Mouse (Mus musculus) heart, embryonic 15.5 days (tissue): ENCODE measurements at regions not wholly inside any gene's neighbourhood (a gene's known extent, or its start where the extent isn't known, plus 50 kb on each side); places are given as distances from the start of the nearest gene placed in this dataset.
A peak's percentile ranks its signal among the peaks of the same experiment; 100 is the strongest.

Source experiments
- ATAC-seq: fragments of 200-750 bp; cut with Nextera tagmentation; replicated peaks from 2 replicates; pipeline ENCODE4 v1.8.0; 2017; ENCODE audit warnings: low read depth, moderate TSS enrichment; ENCODE audit not compliant: insufficient number of reproducible peaks, insufficient read depth, low FRiP score
- H3K27ac ChIP-seq: fragments of 300-500 bp; sonication (generic); 2 replicates; pipeline ENCODE4 v1.5.1; 2015; ENCODE audit warnings: mild to moderate bottlenecking, inconsistent platforms
- H3K27me3 ChIP-seq: fragments of 300-500 bp; sonication (generic); 2 replicates; pipeline ENCODE4 v1.6.1; 2015; ENCODE audit warnings: inconsistent platforms
- H3K36me3 ChIP-seq: fragments of 300-500 bp; sonication (generic); 2 replicates; pipeline ENCODE4 v1.6.1; 2015; ENCODE audit warnings: mild to moderate bottlenecking, inconsistent platforms
- H3K4me1 ChIP-seq: fragments of 300-500 bp; sonication (generic); replicated peaks from 2 replicates; pipeline ENCODE4 v1.6.1; 2015; ENCODE audit warnings: inconsistent platforms
- H3K4me2 ChIP-seq: fragments of 300-500 bp; sonication (generic); 2 replicates; pipeline ENCODE4 v1.6.1; 2015; ENCODE audit warnings: inconsistent platforms, mild to moderate bottlenecking, moderate library complexity
- H3K4me3 ChIP-seq: fragments of 300-500 bp; sonication (generic); 2 replicates; pipeline ENCODE4 v1.5.1; 2015; ENCODE audit warnings: mild to moderate bottlenecking, inconsistent platforms
- H3K9ac ChIP-seq: fragments of 300-500 bp; sonication (generic); 2 replicates; pipeline ENCODE4 v1.6.1; 2015; ENCODE audit warnings: mild to moderate bottlenecking, inconsistent platforms
- H3K9me3 ChIP-seq: fragments of 300-500 bp; sonication (generic); replicated peaks from 2 replicates; pipeline ENCODE4 v1.6.1; 2016; ENCODE audit warnings: inconsistent platforms
- WGBS: fragments of 180-500 bp; shearing (Covaris S2); methylation state at CpG from one replicate; pipeline ENCODE4 v1.1.7; 2015; ENCODE audit warnings: mixed read lengths; 5-methylcytosine and 5-hydroxymethylcytosine counted together

DNA sequence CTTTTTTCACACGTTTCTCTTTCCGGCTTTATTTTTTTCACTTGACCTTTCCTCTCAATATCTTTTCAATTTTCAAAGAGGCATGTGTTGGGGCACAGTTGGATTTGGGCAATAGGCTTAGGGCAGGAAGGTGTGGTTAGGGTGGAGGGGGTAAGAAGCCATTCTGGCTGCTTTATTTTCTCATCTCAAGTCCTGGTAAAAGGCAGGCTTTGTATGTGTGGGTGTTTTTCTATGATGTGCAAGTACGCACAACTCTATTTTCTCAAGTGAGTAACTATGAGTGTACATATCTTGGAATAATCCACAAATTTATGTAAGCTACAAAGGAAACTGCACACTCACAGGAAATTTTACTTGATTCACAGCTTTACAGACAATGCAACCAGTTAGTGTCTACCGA lies 121.5 kb upstream of the Ifne start:
- H3K9me3 ChIP-seq = no peaks in the 10 kb centered on the region
- no peak for ATAC-seq
- no peak overlapping the region for H3K9ac ChIP-seq
- no peaks in the 10 kb centered on the region for H3K27me3 ChIP-seq
- WGBS = 76% methylated on average over 4 of the region's 4 CpGs
- H3K27ac ChIP-seq = no peak overlapping the region
- H3K36me3 ChIP-seq = no peaks in the 10 kb centered on the region
- H3K4me2 ChIP-seq = no peak overlapping the region
- no peaks in the 10 kb centered on the region for H3K4me1 ChIP-seq
- no peak overlapping the region for H3K4me3 ChIP-seq

DNA sequence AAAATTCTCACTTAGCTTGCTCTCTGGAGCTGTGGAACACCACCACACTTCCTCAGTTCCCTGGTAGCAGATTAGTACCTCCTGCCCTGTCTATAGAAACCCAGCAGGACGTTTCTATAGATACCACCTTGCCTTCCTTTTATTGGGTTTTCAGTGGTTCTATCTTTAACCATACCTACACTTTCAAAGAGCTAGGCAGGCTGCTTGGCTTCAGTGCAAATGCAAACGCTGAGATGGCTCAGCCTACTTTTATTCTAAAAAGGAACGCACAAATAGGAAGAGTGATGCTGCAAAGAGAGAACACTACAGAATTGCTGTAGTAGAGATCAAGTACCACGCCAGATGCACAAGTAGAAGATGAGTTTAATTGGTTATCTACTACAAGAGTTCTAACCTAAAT lies 120.9 kb upstream of the Ifne start:
- no peaks in the 10 kb centered on the region for H3K9me3 ChIP-seq
- no peaks in the 10 kb centered on the region for H3K36me3 ChIP-seq
- no peak overlapping the region for H3K4me3 ChIP-seq
- no peak overlapping the region for H3K9ac ChIP-seq
- no peak overlapping the region for H3K4me2 ChIP-seq
- H3K27me3 ChIP-seq = no peaks in the 10 kb centered on the region
- no peak overlapping the region for H3K27ac ChIP-seq
- no peak for ATAC-seq
- 69% methylated on average over 4 of the region's 4 CpGs for WGBS
- H3K4me1 ChIP-seq = no peaks in the 10 kb centered on the region

DNA sequence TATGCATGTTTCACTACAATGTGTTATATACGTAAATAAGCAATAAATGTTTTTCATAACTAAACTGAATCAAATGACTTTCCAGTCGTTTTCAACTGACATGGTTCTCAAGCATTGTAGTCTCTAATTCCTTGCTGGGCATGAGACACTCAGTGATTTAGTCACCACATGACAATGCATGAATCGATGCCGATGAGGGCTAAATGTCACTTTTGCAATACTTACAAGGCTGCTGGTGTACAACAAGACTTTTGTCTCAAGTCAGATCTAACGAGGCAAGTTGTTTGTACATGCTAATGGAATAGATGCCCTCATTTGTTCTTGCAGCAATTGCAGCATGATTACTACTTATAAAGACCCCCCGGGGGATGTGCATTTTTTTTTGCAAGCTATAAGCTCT lies 120.2 kb upstream of the Ifne start:
- Histone ChIP-seq H3K27ac (no peak overlapping the region), H3K4me1 (no peaks in the 10 kb centered on the region), H3K36me3 (no peaks in the 10 kb centered on the region), H3K27me3 (no peaks in the 10 kb centered on the region), H3K9me3 (no peaks in the 10 kb centered on the region), H3K4me2 (no peak overlapping the region), H3K9ac (no peak overlapping the region), H3K4me3 (no peak overlapping the region)
- ATAC-seq = no peak
- 84% methylated on average over 6 of the region's 6 CpGs for WGBS

DNA sequence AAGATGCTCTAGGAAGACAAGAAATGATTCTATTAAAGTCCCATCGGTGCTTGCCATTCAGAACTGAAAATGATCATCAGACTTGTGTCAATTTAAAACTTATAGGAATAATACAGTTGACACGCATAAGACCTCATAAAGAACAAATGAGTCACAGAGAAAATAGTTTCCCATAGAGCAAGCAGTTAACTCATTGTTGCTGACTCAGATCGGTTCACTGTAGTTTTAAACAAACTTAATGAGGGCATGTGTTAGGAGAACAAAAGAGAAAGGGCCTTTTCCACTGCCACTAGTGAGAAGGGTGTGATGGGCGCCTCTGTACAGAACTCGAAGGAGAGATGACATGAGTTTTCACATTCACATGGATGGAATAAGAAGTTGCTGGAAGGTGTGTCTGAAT lies 118.3 kb upstream of the Ifne start:
- no peaks in the 10 kb centered on the region for H3K36me3 ChIP-seq
- WGBS = 80% methylated on average over 5 of the region's 5 CpGs
- no peak overlapping the region for H3K27ac ChIP-seq
- H3K4me2 ChIP-seq = no peak overlapping the region
- no peaks in the 10 kb centered on the region for H3K4me1 ChIP-seq
- no peaks in the 10 kb centered on the region for H3K27me3 ChIP-seq
- H3K9ac ChIP-seq = no peak overlapping the region
- H3K4me3 ChIP-seq = no peak overlapping the region
- no peak for ATAC-seq
- no peaks in the 10 kb centered on the region for H3K9me3 ChIP-seq

DNA sequence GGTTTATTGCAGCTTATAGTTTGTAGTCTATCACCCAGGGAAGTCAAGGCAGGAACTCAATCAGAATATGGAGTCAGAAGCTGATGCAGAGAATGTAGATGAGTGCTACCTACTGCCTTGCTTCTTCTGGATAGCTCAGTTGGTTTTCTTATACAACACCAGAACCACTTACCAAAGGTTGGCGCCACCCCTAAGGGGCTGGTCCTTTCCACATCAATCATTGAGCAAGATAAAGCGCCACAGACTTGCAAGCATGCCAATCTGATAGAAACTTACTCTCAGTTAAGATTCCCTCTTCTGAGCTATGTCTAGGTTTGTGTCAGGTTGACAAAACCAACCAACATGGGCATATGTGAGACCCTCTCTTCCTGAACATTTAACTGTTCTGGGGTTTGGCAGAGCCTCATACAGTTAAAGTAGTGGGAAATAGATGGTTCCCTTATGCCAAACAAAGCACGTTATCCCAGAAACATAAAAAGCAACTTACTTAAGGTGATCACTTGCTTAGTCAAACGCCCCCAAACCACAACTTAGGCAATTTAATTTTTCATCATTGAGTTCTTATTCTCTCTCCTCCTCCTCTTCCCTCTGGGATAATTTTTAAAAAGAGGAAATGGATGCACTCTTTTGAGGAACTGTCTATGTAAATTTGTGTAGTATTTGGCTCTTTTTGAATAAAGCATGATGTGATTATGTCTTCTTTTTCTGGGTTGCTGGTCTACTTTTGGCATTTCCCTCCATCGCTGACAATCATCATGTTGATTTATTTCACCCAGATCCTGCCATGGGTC lies 115.3 kb upstream of the Ifne start:
- Histone ChIP-seq H3K36me3 (no peaks in the 10 kb centered on the region), H3K4me1 (no peaks in the 10 kb centered on the region), H3K9me3 (no peaks in the 10 kb centered on the region), H3K4me3 (no peak overlapping the region), H3K27me3 (no peaks in the 10 kb centered on the region), H3K9ac (no peak overlapping the region), H3K4me2 (no peak overlapping the region), H3K27ac (no peak overlapping the region)
- 72% methylated on average over 5 of the region's 5 CpGs for WGBS
- no peak for ATAC-seq

DNA sequence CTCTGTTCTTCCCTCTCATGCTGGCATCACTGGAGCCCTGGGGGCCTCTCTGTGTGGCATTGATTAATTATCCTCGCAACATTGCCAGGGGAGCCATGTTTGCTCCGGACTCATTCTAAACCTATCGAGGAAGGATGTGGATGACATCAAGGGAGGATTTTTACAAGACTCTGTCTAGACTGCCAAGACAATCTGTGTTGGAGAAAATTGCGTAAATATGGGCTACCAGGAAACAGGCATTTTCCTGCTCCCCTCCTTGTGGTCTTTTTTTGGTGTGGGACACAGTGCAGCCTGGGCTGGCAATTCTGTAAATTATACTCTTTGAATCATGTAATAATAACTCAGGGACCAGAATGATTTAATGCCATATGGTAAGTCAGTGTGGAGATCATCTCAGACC lies 114.5 kb upstream of the Ifne start:
- Histone ChIP-seq H3K27ac (no peak overlapping the region), H3K36me3 (no peaks in the 10 kb centered on the region), H3K9ac (no peak overlapping the region), H3K27me3 (no peaks in the 10 kb centered on the region), H3K4me1 (no peaks in the 10 kb centered on the region), H3K9me3 (no peaks in the 10 kb centered on the region), H3K4me2 (no peak overlapping the region), H3K4me3 (no peak overlapping the region)
- no peak for ATAC-seq
- 61% methylated on average over 4 of the region's 4 CpGs for WGBS

DNA sequence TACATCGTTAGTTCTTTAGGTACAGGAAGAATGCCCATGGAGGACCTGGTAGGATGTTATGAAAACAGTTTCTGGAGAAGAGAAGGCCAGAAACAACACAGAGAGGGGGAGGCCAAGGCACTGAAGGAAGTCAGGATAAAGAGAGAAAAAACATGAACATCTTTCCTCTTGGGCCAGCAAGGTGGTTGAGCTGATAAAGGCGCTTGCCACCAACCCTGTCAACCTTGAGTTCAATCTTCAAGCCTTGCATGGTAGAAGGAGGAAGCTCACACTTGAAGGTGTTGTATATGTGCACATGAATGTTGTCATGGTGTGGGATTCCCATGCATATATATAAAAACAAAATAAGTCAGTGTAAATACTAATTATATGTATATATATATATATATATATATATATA lies 112.5 kb upstream of the Ifne start:
- Histone ChIP-seq H3K36me3 (no peaks in the 10 kb centered on the region), H3K9me3 (no peaks in the 10 kb centered on the region), H3K4me2 (no peak overlapping the region), H3K4me1 (no peaks in the 10 kb centered on the region), H3K9ac (no peak overlapping the region), H3K27me3 (no peaks in the 10 kb centered on the region), H3K4me3 (no peak overlapping the region), H3K27ac (no peak overlapping the region)
- ATAC-seq = no peak
- 71% methylated on average over 2 of the region's 2 CpGs for WGBS

DNA sequence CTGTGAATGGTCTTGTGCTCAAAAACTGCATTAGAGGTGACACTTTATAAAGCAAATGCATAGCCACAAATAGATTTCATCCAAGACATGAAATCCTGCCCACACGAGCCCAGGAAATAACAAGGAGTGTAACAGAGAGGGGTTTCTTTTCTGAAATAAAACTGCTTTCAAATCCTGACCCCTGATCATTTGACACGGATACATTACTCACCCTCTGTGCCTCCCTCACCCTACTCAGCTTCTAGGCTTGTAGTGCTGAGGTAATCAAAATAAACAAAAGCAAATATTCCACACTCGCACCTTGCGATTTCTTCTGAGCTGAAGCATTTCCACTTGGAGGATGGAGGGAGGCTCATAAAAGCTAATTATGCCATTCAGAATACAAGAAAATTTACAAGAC lies 108.4 kb upstream of the Ifne start:
- no peak for ATAC-seq
- no peak overlapping the region for H3K4me3 ChIP-seq
- no peaks in the 10 kb centered on the region for H3K4me1 ChIP-seq
- no peak overlapping the region for H3K4me2 ChIP-seq
- H3K36me3 ChIP-seq = no peaks in the 10 kb centered on the region
- WGBS = 55% methylated on average over 4 of the region's 4 CpGs
- no peaks in the 10 kb centered on the region for H3K27me3 ChIP-seq
- no peak overlapping the region for H3K9ac ChIP-seq
- no peaks in the 10 kb centered on the region for H3K9me3 ChIP-seq
- no peak overlapping the region for H3K27ac ChIP-seq

DNA sequence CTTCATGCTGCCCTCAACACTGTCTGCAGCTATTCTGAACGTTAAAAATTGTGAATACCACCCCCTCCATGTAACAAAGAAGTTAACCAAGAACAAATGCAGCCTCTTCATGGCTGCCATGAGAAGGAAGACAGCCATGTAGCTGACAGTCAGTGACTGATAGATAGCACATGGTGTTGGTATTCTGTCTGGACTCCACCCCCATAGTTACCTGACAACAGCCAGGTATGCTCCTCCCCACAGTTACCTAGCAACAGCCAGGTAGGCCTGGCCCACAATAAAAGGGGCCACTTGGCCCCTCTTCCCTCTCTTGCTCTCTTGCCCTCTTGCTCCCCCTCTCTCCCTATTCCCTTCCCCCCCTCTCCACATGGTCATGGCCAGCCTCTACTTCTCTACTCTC lies 107.1 kb upstream of the Ifne start:
- Histone ChIP-seq H3K4me2 (no peak overlapping the region), H3K36me3 (no peaks in the 10 kb centered on the region), H3K27ac (no peak overlapping the region), H3K4me3 (no peak overlapping the region), H3K27me3 (no peaks in the 10 kb centered on the region), H3K9me3 (no peaks in the 10 kb centered on the region), H3K9ac (no peak overlapping the region), H3K4me1 (no peaks in the 10 kb centered on the region)
- WGBS = 73% methylated on average over 1 of the region's 1 CpGs
- no peak for ATAC-seq

DNA sequence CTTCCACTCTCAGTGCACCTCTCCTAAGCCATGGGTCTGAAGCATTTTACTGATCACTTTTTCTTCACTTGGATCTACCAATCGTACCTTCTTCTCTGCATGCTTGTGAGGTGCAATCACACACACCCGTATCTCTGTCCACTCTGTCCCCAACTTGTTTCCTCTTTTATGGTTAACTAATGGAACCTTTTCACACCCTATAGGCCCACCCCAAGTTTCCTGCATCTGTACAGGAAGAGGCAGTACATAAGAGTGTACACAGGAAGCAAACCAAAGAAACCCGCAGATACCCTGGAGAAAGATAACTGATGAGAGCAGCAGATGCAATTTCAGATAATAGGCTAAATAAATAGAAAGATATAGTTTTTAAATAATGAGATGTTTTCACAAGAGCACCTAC lies 102.5 kb upstream of the Ifne start:
- no peak overlapping the region for H3K27ac ChIP-seq
- no peaks in the 10 kb centered on the region for H3K27me3 ChIP-seq
- 63% methylated on average over 3 of the region's 3 CpGs for WGBS
- no peak overlapping the region for H3K9ac ChIP-seq
- no peak for ATAC-seq
- H3K36me3 ChIP-seq = no peaks in the 10 kb centered on the region
- no peaks in the 10 kb centered on the region for H3K9me3 ChIP-seq
- H3K4me2 ChIP-seq = no peak overlapping the region
- no peaks in the 10 kb centered on the region for H3K4me1 ChIP-seq
- H3K4me3 ChIP-seq = no peak overlapping the region

DNA sequence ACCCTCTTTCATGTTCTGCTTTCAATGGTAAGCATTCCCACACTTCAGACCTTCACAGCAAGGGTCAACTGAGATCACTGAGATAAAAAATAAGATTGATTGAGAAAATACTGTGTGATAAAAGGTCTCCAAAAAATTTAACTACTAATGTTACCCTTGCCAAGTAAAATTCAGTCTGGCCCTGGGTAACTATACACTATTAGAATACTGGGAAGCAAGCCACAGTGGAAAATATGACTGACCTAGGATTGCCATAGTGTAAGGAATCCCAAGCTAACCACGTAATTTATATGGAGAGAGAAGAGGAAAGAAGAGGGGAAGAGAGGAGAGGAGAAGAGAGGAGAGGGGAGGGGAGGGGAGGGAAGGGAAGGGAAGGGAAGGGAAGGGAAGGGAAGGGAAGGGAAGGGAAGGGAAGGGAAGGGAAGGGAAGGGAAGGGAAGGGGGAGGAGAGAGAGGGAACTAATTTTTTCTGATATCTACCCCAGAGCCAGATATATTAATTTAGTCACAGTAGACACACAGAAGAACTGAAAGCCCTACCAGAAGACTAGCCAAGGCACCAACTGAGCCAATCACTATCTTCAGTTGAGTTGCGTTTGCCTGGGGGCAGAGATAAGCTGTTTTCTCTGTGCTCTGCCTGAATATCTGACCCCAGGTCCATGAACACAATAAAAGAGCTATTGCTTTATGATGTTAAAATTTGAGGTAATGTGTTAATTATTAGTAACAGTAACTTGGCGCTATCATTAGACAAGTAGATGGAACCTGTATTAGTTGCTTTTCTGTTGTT lies 97.3 kb upstream of the Ifne start:
- no peak overlapping the region for H3K4me2 ChIP-seq
- peaks cover 6% of the 10 kb centered on the region for H3K4me1 ChIP-seq
- H3K4me3 ChIP-seq = no peak overlapping the region
- no peaks in the 10 kb centered on the region for H3K36me3 ChIP-seq
- no peaks in the 10 kb centered on the region for H3K27me3 ChIP-seq
- 67% methylated on average over 3 of the region's 3 CpGs for WGBS
- no peak overlapping the region for H3K9ac ChIP-seq
- H3K9me3 ChIP-seq = no peaks in the 10 kb centered on the region
- ATAC-seq = no peak
- no peak overlapping the region for H3K27ac ChIP-seq

DNA sequence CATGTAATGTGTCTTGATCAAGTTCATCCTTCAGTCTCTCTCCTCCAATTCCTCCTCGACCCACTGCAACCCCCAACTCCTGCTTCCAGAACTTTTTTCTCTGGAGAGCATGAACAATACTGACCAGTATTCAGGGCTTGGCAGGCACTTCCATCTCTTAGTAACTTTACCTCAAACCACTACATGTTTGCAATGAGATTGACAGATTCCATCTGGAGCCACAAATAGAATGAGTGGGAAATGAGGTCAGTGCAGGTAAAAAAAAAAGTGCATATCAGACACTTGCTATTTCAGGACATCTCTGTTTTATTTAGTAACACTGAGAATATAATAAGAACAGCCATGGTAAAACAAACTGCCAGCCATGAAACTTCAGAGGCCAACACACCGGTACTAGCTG lies 94.5 kb upstream of the Ifne start:
- Histone ChIP-seq H3K4me1 (peaks cover 6% of the 10 kb centered on the region), H3K27ac (peak overlapping the region; percentile 4; the same call in 1 of the 2 replicates), H3K9me3 (no peaks in the 10 kb centered on the region), H3K4me3 (no peak overlapping the region), H3K36me3 (no peaks in the 10 kb centered on the region), H3K9ac (no peak overlapping the region), H3K27me3 (no peaks in the 10 kb centered on the region), H3K4me2 (no peak overlapping the region)
- WGBS = 38% methylated on average over 2 of the region's 2 CpGs
- ATAC-seq = peak; percentile 39; the same call in 1 of the 2 replicates
